ENCODE assay signal across 23 mouse cellular contexts in genomic region chr3:135702658-135703057, GRCm38 (mm10). TPM values are rescaled to one million over a fixed set of nuclear protein-coding genes. Genes with fewer than 3 reads are reported as not detected.
A peak's percentile ranks its signal among the peaks of the same experiment; 100 is the strongest.
DNase-seq lines count a peak whose midpoint lies in the region; ATAC-seq and TF ChIP-seq lines count a peak whose summit lies in the region.
"Had no signal": no experiment of that assay in that cellular context is flagged by ENCODE, and none has a peak within 500 bp of the region (broad histone marks: within the 10 kb centered on the region; RNA-seq: fewer than 3 reads in every experiment).

No protein-coding gene starts in this region.

- no peak overlapping the region for H3K4me3 ChIP-seq in layer of hippocampus, adult 2 months
- H3K4me3 ChIP-seq: embryonic facial prominence, embryonic 15.5 days; erythroblast, embryonic 14.5 days; forebrain, embryonic 15.5 days; heart, embryonic 13.5 days had no signal

- no peak for DNase-seq in frontal cortex, postnatal 25 days (ENCODE audit: low spot score in 2 of 2)
- DNase-seq in layer of hippocampus, adult 2 months (ENCODE audit: low spot score in 2 of 2): peak; percentile 57 to 75
- DNase-seq in layer of hippocampus, postnatal 25 days (ENCODE audit: extremely low spot score in 1 of 2, low spot score in 1 of 2): no peak
- DNase-seq in right cerebral cortex, adult 18-20 months: peak; percentile 58
- DNase-seq in right cerebral cortex, postnatal 10 days (ENCODE audit: low spot score in 2 of 2): no peak
- peak; percentile 67 for DNase-seq in layer of hippocampus, adult 9-11 months
- DNase-seq in lung, postnatal 4 days: no peak
- DNase-seq: adrenal gland, adult 8-10 months; adrenal gland, postnatal 36 days; B cell, adult 2 months; cerebellum, adult 11 months; cerebellum, adult 8-10 months; cerebellum, postnatal 14 days; embryo, embryonic 11 days; gastrocnemius, postnatal 36 days; heart, adult 11 months; heart, postnatal 36 days had no signal

- peak; percentile 74 for ATAC-seq in frontal cortex, adult (ENCODE audit: low TSS enrichment)
- ATAC-seq: CD4-positive, CD25-positive, alpha-beta regulatory T cell, adult 4 months had no signal

- peak overlapping the region; percentile 55; the same call in 1 of the 2 replicates for H3K27ac ChIP-seq in layer of hippocampus, adult 2 months
- H3K27ac ChIP-seq: embryonic facial prominence, embryonic 15.5 days; forebrain, embryonic 15.5 days; heart, embryonic 13.5 days had no signal

- no peak for TF ChIP-seq CTCF in layer of hippocampus, adult 2 months (conservative IDR thresholded peaks at IDR 0.05)

RNA-seq across cellular contexts. Expression of gene Nfkb1, which starts 11.3 kb away (rescaled TPM):
- 10 to 100 TPM; 23.0 to 27.9 TPM for total RNA-seq in layer of hippocampus, adult 2 months (2021)
- total RNA-seq in layer of hippocampus, postnatal 25 days (2021): 10 to 100 TPM; 20.5 to 25.2 TPM

Comparison
In these comparisons a context has a peak if more than half of its experiments do, and no peak if none do; other contexts are left out.
1. DNase-seq: peak in layer of hippocampus, adult 2 months (2 of 2), right cerebral cortex, adult 18-20 months (single experiment) and layer of hippocampus, adult 9-11 months (single experiment); none in frontal cortex, postnatal 25 days (0 of 2), layer of hippocampus, postnatal 25 days (0 of 2), right cerebral cortex, postnatal 10 days (0 of 2) and lung, postnatal 4 days (0 of 2).